In genomic region chr19:37238651-37239050, GRCm38 (mm10) we compare ENCODE assay signal across 9 mouse cellular contexts. TPM values are rescaled to one million over a fixed set of nuclear protein-coding genes. Genes with fewer than 3 reads are reported as not detected.
DNase-seq lines count a peak whose midpoint lies in the region; ATAC-seq and TF ChIP-seq lines count a peak whose summit lies in the region.
"Had no signal": no experiment of that assay in that cellular context is flagged by ENCODE, and none has a peak within 500 bp of the region (broad histone marks: within the 10 kb centered on the region; RNA-seq: fewer than 3 reads in every experiment).

No protein-coding gene starts in this region.

- TF ChIP-seq EP300 in stomach, postnatal 0 days (optimal IDR thresholded peaks at IDR 0.05), result no peak

- H3K9me3 ChIP-seq in forebrain, embryonic 10.5 days, result no peaks in the 10 kb centered on the region
- H3K9me3 ChIP-seq in forebrain, embryonic 13.5 days (replicated peaks), result no peaks in the 10 kb centered on the region
- H3K9me3 ChIP-seq in neural tube, embryonic 12.5 days, result no peaks in the 10 kb centered on the region
- H3K9me3 ChIP-seq in liver, embryonic 15.5 days (replicated peaks), result no peaks in the 10 kb centered on the region
- no peaks in the 10 kb centered on the region for H3K9me3 ChIP-seq in stomach, postnatal 0 days (ENCODE audit: control insufficient read depth, low read length)

- TF ChIP-seq CTCF in stomach, postnatal 0 days (IDR thresholded peaks at IDR 0.05; ENCODE audit: low read depth), result no peak

- no peak overlapping the region for H3K4me2 ChIP-seq in forebrain, embryonic 13.5 days
- peak overlapping the region; percentile 25 for H3K4me2 ChIP-seq in neural tube, embryonic 12.5 days (replicated peaks)
- peak overlapping the region; percentile 75 for H3K4me2 ChIP-seq in liver, embryonic 15.5 days
- no peak overlapping the region for H3K4me2 ChIP-seq in stomach, postnatal 0 days (replicated peaks; ENCODE audit: low read depth)

- H3K36me3 ChIP-seq in forebrain, embryonic 10.5 days (replicated peaks), result no peaks in the 10 kb centered on the region
- no peaks in the 10 kb centered on the region for H3K36me3 ChIP-seq in forebrain, embryonic 13.5 days (ENCODE audit: poor library complexity, severe bottlenecking)
- H3K36me3 ChIP-seq in neural tube, embryonic 12.5 days, result no peaks in the 10 kb centered on the region
- no peaks in the 10 kb centered on the region for H3K36me3 ChIP-seq in liver, embryonic 15.5 days (replicated peaks)
- H3K36me3 ChIP-seq in stomach, postnatal 0 days (ENCODE audit: control insufficient read depth, insufficient read depth, low read length), result no peaks in the 10 kb centered on the region

- H3K9ac ChIP-seq in forebrain, embryonic 13.5 days, result no peak overlapping the region
- no peak overlapping the region for H3K9ac ChIP-seq in neural tube, embryonic 12.5 days
- peak overlapping the region; percentile 54 for H3K9ac ChIP-seq in liver, embryonic 15.5 days
- no peak overlapping the region for H3K9ac ChIP-seq in stomach, postnatal 0 days (ENCODE audit: low read length)

- no peak for DNase-seq in forebrain, embryonic 10.5 days (ENCODE audit: extremely low spot score, low spot score)
- no peak for DNase-seq in neural tube, embryonic 10.5 days (ENCODE audit: extremely low spot score, low spot score)
- DNase-seq in stomach, postnatal 0 days (ENCODE audit: low spot score), result peak; percentile 24
- no peak for DNase-seq in cerebellum, postnatal 10 days
- DNase-seq in kidney, adult 8-10 months, result no peak
- DNase-seq: cerebellum, adult 2 months had no signal

- H3K4me1 ChIP-seq in forebrain, embryonic 10.5 days, result peaks cover 26% of the 10 kb centered on the region
- peaks cover 11% of the 10 kb centered on the region; the same call in 1 of the 2 replicates for H3K4me1 ChIP-seq in forebrain, embryonic 13.5 days
- H3K4me1 ChIP-seq in neural tube, embryonic 12.5 days, result peaks cover 15% of the 10 kb centered on the region; the same call in 1 of the 2 replicates
- peaks cover 74% of the 10 kb centered on the region for H3K4me1 ChIP-seq in liver, embryonic 15.5 days (replicated peaks)
- no peaks in the 10 kb centered on the region for H3K4me1 ChIP-seq in stomach, postnatal 0 days (replicated peaks; ENCODE audit: control insufficient read depth, insufficient read depth)

- WGBS in forebrain, embryonic 10.5 days, result 12% methylated on average over 7 of the region's 7 CpGs
- WGBS in forebrain, embryonic 13.5 days, result 9% methylated on average over 7 of the region's 7 CpGs
- WGBS in neural tube, embryonic 12.5 days, result 17% methylated on average over 7 of the region's 7 CpGs
- WGBS in liver, embryonic 15.5 days (ENCODE audit: insufficient replicate concordance), result 21% methylated on average over 7 of the region's 7 CpGs
- WGBS in stomach, postnatal 0 days, result 18% methylated on average over 7 of the region's 7 CpGs

- no peak for ATAC-seq in forebrain, embryonic 13.5 days
- ATAC-seq in neural tube, embryonic 12.5 days (ENCODE audit: low FRiP score, low read depth), result no peak
- ATAC-seq in liver, embryonic 15.5 days (ENCODE audit: insufficient read depth), result peak; percentile 22; the same call in 1 of the 2 replicates
- ATAC-seq in stomach, postnatal 0 days (ENCODE audit: low FRiP score, low TSS enrichment), result no peak

- H3K4me3 ChIP-seq in forebrain, embryonic 10.5 days, result peak overlapping the region; percentile 25; the same call in 1 of the 2 replicates
- no peak overlapping the region for H3K4me3 ChIP-seq in forebrain, embryonic 13.5 days
- no peak overlapping the region for H3K4me3 ChIP-seq in neural tube, embryonic 12.5 days
- peak overlapping the region; percentile 17 for H3K4me3 ChIP-seq in liver, embryonic 15.5 days (replicated peaks)
- H3K4me3 ChIP-seq in stomach, postnatal 0 days (ENCODE audit: low read depth, low read length), result no peak overlapping the region

- H3K27me3 ChIP-seq in forebrain, embryonic 10.5 days (ENCODE audit: poor library complexity, severe bottlenecking), result peaks cover 49% of the 10 kb centered on the region
- peaks cover 25% of the 10 kb centered on the region for H3K27me3 ChIP-seq in forebrain, embryonic 13.5 days
- H3K27me3 ChIP-seq in neural tube, embryonic 12.5 days (replicated peaks), result peaks cover 19% of the 10 kb centered on the region
- H3K27me3 ChIP-seq in liver, embryonic 15.5 days, result peaks cover 14% of the 10 kb centered on the region
- no peaks in the 10 kb centered on the region for H3K27me3 ChIP-seq in stomach, postnatal 0 days (ENCODE audit: control insufficient read depth, insufficient read depth, low read length)

- H3K27ac ChIP-seq in forebrain, embryonic 10.5 days, result peak overlapping the region; percentile 48
- no peak overlapping the region for H3K27ac ChIP-seq in forebrain, embryonic 13.5 days
- H3K27ac ChIP-seq in neural tube, embryonic 12.5 days, result no peak overlapping the region
- peak overlapping the region; percentile 98 for H3K27ac ChIP-seq in liver, embryonic 15.5 days (replicated peaks)
- no peak overlapping the region for H3K27ac ChIP-seq in stomach, postnatal 0 days (replicated peaks)

RNA-seq across cellular contexts. Expression of gene Cpeb3, which starts 30.2 kb away (rescaled TPM):
- 0.69 and 0.95 TPM in 2 replicates for polyA plus RNA-seq in forebrain, embryonic 10.5 days (2016; fragmentation: Nextera tagmentation; extraction: Ambion mirVana)
- 4.2 and 4.8 TPM in 2 replicates for polyA plus RNA-seq in forebrain, embryonic 13.5 days (2015; fragmentation: Nextera tagmentation; extraction: Ambion mirVana)
- polyA plus RNA-seq in neural tube, embryonic 12.5 days (2016; fragmentation: Nextera tagmentation; extraction: Ambion mirVana), result 7.7 and 8.5 TPM in 2 replicates
- 3.3 and 4.8 TPM in 2 replicates for polyA plus RNA-seq in liver, embryonic 15.5 days (2015; fragmentation: Nextera tagmentation; extraction: Ambion mirVana)
- polyA plus RNA-seq in stomach, postnatal 0 days (2015; fragmentation: Nextera tagmentation; extraction: Ambion mirVana), result 1.2 and 1.3 TPM in 2 replicates

RNA-seq across cellular contexts. Expression of gene March5, which starts 31.3 kb away (rescaled TPM):
- polyA plus RNA-seq in forebrain, embryonic 10.5 days (2016; fragmentation: Nextera tagmentation; extraction: Ambion mirVana), result 109 and 112 TPM in 2 replicates
- 128 and 139 TPM in 2 replicates for polyA plus RNA-seq in forebrain, embryonic 13.5 days (2015; fragmentation: Nextera tagmentation; extraction: Ambion mirVana)
- polyA plus RNA-seq in neural tube, embryonic 12.5 days (2016; fragmentation: Nextera tagmentation; extraction: Ambion mirVana), result 151 and 160 TPM in 2 replicates
- 159 and 162 TPM in 2 replicates for polyA plus RNA-seq in liver, embryonic 15.5 days (2015; fragmentation: Nextera tagmentation; extraction: Ambion mirVana)
- polyA plus RNA-seq in stomach, postnatal 0 days (2015; fragmentation: Nextera tagmentation; extraction: Ambion mirVana), result 49.9 and 50.0 TPM in 2 replicates

Comparison
In these comparisons a context has a peak if more than half of its experiments do, and no peak if none do; other contexts are left out.
1. H3K27ac ChIP-seq: peak in forebrain, embryonic 10.5 days (single experiment) and liver, embryonic 15.5 days (single experiment); none in forebrain, embryonic 13.5 days (single experiment), neural tube, embryonic 12.5 days (single experiment) and stomach, postnatal 0 days (single experiment).
2. H3K4me3 ChIP-seq: peak in forebrain, embryonic 10.5 days (single experiment) and liver, embryonic 15.5 days (single experiment); none in forebrain, embryonic 13.5 days (single experiment), neural tube, embryonic 12.5 days (single experiment) and stomach, postnatal 0 days (single experiment).
3. H3K4me2 ChIP-seq: peak in neural tube, embryonic 12.5 days (single experiment) and liver, embryonic 15.5 days (single experiment); none in forebrain, embryonic 13.5 days (single experiment) and stomach, postnatal 0 days (single experiment).